Mouse (Mus musculus): ENCODE measurements around the gene Usp32. TPM values are rescaled to one million over a fixed set of nuclear protein-coding genes. Genes with fewer than 3 reads are reported as not detected.

Gene Usp32
- total RNA-seq (2023): 10 to 100 TPM; 70.1 to 80.8 TPM

DNA sequence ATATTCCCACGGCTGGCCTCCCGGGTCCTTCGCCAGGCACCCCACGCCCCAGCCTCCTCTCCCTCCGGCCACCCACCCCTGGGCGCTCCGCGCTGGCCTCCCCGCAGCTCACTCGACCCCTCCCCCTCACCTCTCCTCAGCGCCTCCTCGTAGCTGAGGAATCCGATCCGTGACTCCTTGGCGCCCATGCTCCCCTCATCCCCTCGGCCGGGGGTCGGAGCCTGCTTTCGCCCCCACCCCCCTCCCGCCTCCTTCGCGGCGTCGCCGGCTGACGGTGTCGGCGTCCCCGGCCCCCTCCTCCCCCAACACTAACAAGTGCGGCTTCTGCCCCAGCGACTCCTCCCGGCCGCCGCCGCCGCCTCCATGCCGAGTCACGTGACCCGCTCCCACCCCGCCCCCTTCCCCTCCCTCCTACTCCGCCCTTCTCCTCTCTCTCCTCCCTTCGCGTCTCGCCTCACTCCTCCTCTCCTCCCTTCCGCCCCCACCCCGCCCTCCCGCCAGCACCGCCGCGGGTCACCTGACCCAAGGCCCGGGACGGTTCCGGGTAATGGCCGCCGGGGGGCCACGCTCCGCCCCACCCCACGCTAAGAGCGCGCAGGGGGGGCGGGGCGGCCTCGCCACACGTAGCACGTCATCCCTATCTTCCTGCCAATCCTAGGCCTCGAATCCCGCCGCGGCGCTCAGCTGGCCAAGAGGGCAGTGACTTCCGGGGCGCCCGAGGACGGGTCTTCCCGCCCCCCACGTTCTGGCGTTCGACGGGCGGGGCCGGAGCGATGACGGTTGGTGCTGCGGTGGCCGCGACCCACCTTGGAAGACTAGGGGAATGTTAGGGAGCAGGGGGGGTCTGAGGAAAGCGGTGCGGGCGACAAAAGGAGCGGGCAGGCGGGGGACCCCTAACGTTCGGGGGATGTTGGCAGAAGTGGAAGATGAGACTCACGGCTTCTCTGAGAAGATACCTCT, at the start of gene Usp32:
Gene Usp32 (minus strand): TSS at position 581 of the 960 bp plus-strand sequence.

DNA sequence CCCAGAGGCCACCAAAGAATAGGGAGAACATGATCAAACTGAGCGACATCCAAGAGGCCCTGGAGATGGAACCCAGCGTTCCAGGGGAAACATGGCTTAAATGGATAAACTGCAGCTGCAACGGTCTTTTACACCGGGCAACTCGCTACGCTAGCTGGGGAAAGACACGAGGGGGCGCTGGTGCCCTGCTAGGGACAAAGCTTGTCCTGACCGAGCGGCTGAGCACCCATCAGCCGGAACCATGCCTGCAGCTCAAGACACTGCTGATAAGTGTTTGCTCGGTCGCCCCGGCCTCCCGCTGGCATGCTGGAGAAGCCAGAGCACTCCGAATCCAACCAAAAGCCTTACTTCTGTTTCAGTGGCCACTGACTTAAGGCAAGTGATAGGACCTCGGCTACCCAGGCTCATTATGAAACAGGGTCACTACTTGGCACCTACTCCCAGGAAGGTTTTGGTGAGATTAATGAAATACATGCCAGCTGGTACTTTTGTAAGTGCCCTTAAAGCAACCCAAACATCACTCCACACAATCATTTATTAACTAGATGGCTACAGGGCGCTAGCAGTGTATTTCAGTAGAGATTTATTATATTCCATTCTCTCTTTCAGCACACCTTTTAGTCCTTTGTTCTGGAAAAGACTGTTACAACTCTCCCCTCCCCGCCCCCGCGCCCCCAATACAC, 30.2 kb upstream of the Usp32 start, which contains the start of gene 1700125H20Rik:
Gene 1700125H20Rik (plus strand): TSS at position 347 of the 683 bp plus-strand sequence.

DNA sequence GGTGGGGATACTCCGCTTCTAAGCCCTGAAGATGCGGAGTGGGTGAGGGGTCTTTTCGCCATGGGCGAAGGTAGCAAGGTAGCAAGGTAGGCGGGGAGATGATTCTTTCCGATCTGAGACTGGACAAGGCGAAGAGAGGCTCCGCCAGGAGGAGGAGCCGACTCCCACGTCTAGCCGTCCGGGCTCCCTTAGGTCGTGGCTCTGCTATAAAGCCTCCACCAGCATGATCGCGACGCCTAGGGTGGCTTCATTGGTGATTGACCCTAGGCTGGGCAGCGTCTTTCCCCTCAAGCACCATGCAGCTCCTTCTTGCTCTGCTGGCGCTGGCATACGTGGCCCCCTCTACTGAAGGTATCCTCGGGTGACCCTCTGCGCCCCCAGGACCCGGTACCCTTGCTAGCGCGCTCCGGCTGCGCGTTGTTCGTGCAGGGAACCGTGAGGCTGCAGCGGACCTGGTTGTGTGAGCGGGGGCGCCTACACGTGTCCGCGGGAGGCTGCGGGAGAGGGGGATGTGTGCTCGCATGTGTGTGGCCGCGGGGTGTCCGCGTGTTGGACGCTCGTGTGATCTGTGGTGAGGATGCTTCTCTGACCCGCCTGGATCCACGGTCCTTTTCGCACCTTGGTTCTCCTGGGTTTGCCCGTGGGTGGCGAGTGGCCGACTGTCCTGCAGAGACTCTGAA, 182.2 kb downstream of the Usp32 start, which contains the start of gene Car4:
Gene Car4 (plus strand): TSS at position 196 of the 680 bp plus-strand sequence.

Other genes starting within 250 kb of the Usp32 start
- 10 to 100 TPM in 1 of 2 experiments, 1 to 10 TPM in 1; 9.1 to 11.5 TPM for gene Znhit3, start 223.8 kb downstream of the Usp32 start, total RNA-seq (2023)
- gene Car4, start 182.4 kb downstream of the Usp32 start, total RNA-seq (2023): not detected
- not detected for gene 1700125H20Rik, start 30.2 kb upstream of the Usp32 start, total RNA-seq (2023)
- gene Appbp2, start 95.0 kb upstream of the Usp32 start, total RNA-seq (2023): 10 to 100 TPM; 24.7 to 24.8 TPM
- gene Ppm1d, start 171.1 kb upstream of the Usp32 start, total RNA-seq (2023): 10 to 100 TPM; 17.1 to 18.5 TPM
- gene Bcas3, start 213.0 kb upstream of the Usp32 start, total RNA-seq (2023): 10 to 100 TPM; 31.0 to 40.0 TPM